Mouse (Mus musculus) mature B cell (primary cell): ENCODE measurements around the gene Dgki.

Experiments used
- in situ Hi-C: fragments of 300-500 bp; cut with MboI; formaldehyde crosslinking; loops from 2 replicates; pipeline ENCODE4 v1.14.3; 2019

Gene Dgki

GRCm38 (mm10) chr6:37299562-37300390 is at the start of gene Dgki:
TSS of gene Dgki (minus strand) at chr6:37300184.
- in situ Hi-C loops = no loop called here

GRCm38 (mm10) chr6:37347606-37348005 is 47.6 kb upstream of the Dgki start:
- in situ Hi-C loops = no loop called here

GRCm38 (mm10) chr6:37338055-37338454 is 38.1 kb upstream of the Dgki start:
- in situ Hi-C loops = no loop called here

DNA sequence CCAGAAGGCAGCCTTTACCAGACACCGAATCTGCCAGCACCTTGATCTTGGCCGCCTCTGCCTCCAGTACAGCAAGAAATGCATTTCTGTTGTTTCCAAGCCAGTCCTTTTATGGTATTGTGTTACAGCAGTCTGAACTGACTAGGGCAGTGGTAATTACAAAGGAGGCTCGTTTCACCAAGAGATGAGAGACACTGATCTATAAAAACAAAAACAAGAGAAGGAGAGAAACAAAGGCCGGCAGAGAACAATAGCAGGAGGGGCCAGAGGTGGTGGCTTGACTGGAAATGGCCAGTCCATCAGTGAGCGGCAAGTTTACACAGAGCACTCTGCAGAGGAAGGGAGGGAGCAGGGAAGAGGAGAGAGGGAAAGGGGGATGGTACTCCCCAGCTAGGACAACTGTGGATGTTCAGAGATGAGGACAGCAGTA is 36.9 kb upstream of the Dgki start:
- in situ Hi-C loops = no loop called here

DNA sequence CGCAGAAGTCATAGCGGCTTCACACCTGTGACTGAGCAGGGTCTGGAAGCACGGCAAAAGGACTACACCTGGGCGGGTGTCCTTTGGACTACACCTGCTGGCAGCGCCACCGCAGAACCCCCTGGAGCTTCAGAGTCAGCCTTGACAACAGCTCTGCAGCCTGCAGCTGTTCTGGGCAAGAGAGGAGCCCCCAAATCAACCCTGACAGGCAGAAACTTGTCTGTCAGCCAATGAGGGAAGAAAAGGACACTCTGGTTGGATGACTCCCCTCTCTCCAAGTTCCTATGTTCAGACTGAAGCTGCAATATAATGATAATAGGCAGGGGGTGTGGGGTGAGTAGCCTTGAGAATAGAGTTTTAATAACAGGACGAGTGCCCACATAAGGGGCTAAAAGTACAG is 36.4 kb upstream of the Dgki start:
- in situ Hi-C loops = no loop called here

DNA sequence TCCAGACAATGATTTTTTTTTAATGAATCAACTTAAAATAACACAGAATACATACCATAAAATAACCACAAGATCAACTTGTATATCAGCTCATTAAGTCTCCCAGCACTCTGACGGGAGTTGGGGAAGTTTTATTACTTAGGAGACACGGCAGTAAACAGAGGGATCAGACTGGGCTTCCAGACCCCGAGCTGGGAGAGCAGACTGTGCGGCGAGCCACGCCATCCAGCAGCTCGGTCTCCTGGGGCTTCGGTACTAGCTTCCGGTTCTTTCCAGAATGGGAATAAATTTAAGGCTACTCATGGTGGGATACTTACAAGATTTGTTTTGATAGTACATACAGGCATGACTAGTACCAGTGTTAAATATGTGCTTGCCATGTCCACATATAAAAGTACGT is 32.9 kb upstream of the Dgki start:
- in situ Hi-C loops = no loop called here

DNA sequence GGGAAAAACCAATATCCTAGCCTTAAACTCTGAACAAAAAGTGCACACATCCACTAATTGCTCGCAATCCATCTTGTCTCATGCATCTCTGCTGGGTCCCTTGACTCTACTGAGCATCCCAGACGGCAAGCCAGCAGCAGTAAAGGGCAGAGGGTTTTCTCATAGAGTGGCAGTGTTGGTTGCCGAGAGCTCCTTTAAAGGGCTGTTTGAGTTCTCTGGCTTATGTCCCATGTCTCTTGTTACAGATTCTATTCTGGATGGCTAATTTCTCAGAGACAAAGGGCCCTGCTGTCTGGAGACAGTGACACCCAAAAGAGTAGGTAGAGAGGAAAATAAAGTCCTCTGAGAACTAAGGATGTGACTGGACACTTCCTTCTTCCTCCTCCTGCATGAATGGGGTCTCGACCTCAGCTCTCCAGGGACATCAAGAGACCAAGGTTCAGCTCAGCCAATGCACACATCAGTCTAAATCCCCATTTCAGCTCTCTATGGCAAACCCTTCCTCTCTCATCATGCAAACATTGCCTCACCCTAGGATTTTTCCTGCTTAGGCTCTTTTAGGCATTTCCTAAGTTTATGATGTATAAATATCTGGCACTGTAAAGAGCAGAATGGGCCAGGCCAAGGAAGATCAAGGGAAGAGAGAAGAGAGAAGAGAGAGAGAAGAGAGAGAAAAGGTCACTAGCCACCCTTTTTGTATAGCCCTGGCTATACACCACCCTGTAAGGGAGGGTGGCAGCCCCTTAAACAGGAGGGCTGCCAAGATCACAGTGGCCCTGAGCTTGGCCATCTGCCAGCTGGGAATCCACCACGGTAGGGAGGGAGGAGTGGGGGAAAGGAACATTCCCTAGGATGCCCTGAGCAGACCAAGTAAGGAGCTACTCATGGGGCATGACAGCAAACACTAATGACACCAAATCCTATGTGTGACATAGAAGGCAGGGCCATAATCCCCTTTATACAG is 30.2 kb upstream of the Dgki start:
- in situ Hi-C loops = no loop called here

- in situ Hi-C loops = no loop called here
These were observed 29.4 kb upstream of the Dgki start for GRCm38 (mm10) chr6:37329376-37329775.

- in situ Hi-C loops = no loop called here
These were observed 28.7 kb upstream of the Dgki start for GRCm38 (mm10) chr6:37328671-37329070.

- in situ Hi-C loops = no loop called here
These were observed 27.5 kb upstream of the Dgki start for GRCm38 (mm10) chr6:37327519-37327918.

- in situ Hi-C loops = no loop called here
These were observed 26.6 kb upstream of the Dgki start for GRCm38 (mm10) chr6:37326603-37326955.

- in situ Hi-C loops = no loop called here
These were observed 26.1 kb upstream of the Dgki start for GRCm38 (mm10) chr6:37325906-37326602.

DNA sequence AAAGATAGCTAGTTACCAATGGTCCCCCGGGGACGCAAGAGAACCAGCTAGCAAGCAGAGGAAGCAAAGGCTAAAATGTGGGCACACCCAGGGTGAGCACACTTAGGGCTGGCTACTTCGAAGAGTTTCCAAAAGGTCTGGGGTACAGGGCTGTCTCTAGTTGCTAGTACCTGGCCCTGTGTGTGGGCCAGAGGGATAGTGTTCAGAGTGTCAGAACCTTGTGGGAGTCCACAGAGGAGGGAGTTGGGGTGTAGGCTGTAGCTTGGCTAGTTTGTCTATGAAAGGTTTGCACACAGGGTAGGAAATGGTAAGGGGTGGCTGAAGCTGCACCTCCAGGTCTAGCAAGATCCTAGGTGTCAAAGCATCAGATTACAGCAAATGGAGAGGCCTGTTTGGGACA is 25.1 kb upstream of the Dgki start:
- in situ Hi-C loops = no loop called here

DNA sequence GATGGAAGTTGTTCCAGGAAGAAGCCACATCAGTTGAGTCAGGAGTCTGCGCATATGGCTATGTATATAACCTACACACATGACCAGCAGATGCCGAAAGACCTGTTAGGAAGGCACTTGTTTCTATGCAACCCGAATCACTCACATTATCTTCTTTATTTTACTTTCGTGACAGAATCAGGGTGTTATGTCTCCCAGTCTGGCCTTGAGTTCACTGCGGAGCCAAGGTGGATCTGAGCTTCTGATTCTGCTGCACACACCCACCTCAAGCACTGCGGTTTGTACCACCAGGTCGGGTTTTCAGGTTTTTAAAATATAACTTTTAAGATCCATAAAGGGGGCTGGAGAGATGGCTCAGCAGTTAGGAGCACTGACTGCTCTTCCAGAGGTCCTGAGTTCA is 22.7 kb upstream of the Dgki start:
- in situ Hi-C loops = no loop called here

GRCm38 (mm10) chr6:37322088-37322487 is 22.1 kb upstream of the Dgki start:
- in situ Hi-C loops = no loop called here

DNA sequence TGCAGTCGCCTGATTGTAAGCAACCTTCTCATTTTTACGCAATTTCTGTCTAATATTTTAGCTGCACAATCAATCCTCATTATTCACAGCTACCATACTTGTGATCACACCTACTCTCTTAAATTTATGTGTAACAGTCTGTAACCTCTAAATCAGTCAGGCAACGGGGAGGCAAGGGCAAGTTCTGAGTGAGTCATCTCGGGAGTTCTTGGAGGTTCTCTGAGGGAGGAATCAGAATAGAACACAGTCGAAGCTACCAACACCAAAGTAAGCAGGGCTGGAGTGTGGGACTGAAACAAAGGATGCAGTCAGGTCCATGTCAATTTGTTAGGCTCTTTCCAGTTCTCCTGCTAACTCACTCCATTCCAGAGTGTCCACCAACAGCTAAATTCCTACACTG is 17.9 kb upstream of the Dgki start:
- in situ Hi-C loops = no loop called here

DNA sequence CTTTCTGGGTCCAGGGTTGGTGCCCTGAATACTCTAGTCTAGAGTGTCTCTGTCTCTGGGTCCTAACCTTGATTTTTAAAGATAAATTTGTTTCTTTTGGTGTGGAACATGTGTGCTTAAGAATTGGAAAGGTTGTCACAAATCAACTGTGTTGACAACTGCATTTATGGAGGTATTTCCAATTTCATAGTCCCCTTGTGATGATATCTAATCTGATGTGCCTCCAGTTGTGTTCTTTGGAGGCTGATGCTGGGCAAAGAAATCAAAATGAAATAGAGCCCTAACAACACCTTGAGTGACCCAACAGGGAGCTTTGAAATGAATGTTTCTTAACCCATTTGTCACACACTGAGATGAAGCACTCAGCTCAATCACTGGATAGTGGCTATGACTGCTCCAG is 15.5 kb upstream of the Dgki start:
- in situ Hi-C loops = no loop called here

GRCm38 (mm10) chr6:37310601-37311000 is 10.6 kb upstream of the Dgki start:
- in situ Hi-C loops = no loop called here

DNA sequence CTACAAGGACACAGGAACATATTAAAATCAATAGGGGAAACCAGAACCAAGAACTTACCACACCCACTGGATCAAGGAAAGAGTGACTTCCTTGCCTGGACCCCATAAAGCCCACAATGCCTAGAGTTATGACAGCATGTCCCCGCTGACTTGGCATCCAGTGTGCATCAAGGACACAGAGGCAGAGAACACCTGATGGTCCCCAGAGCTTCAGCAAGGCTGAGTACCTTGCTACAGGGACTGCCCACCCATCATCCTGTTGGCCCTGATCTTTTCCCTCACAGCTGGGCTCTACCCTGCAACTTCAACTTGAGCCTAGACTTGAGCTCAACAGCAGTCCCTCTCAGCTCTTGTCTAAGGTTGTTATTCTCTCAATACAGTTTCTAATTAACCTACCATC is 6.6 kb upstream of the Dgki start:
- in situ Hi-C loops = no loop called here

DNA sequence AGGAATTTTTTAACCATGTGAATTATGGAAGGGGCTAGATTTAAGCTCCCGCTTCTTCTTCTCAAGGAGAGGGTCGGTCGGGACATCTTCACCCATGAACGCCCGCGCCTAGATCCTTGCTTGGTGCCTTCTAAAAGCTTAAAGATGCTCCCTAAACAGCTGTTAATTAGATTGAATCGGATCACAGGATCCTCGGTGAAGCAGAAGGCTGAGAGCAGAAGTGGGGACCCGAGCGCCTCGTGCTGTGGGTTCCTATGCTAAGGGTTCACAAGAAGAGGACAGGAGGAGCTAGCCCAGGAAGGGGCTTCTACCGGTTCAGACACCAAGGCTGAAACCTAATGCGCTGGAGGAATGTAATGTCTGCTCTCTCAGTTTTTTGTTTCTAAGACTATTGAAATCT is 508 bp upstream of the Dgki start:
- in situ Hi-C loops = no loop called here

GRCm38 (mm10) chr6:37298982-37299381 is 1.0 kb downstream of the Dgki start:
- in situ Hi-C loops = no loop called here

GRCm38 (mm10) chr6:37297744-37298482 is 2.1 kb downstream of the Dgki start:
- in situ Hi-C loops = no loop called here
